Mouse (Mus musculus) stomach, embryonic 14.5 days (tissue): ENCODE data around the gene Rerg. TPM values are rescaled to one million over a fixed set of nuclear protein-coding genes. Genes with fewer than 3 reads are reported as not detected.

Experiments
- ATAC-seq: fragments of 200-750 bp; cut with Nextera tagmentation; 2 replicates; pipeline ENCODE4 v1.8.0; 2017; ENCODE audit warnings: low read depth, moderate TSS enrichment; ENCODE audit not compliant: insufficient number of reproducible peaks, insufficient read depth, low FRiP score
- H3K27ac ChIP-seq: fragments of 300-500 bp; sonication (generic); 2 replicates; pipeline ENCODE4 v1.5.1; 2014; ENCODE audit warnings: mild to moderate bottlenecking, low read length, moderate library complexity, mixed read lengths
- H3K27me3 ChIP-seq: fragments of 300-500 bp; sonication (generic); 2 replicates; pipeline ENCODE4 v1.6.1; 2014; ENCODE audit warnings: low read length, control low read depth, mixed read lengths; ENCODE audit not compliant: control insufficient read depth, insufficient read depth
- H3K36me3 ChIP-seq: fragments of 300-500 bp; sonication (generic); 2 replicates; pipeline ENCODE4 v1.6.1; 2014; ENCODE audit warnings: mild to moderate bottlenecking, control low read depth, low read length, moderate library complexity, mixed read lengths; ENCODE audit not compliant: control insufficient read depth, insufficient read depth
- H3K4me1 ChIP-seq: fragments of 300-500 bp; sonication (generic); 2 replicates; pipeline ENCODE4 v1.6.1; 2014; ENCODE audit warnings: low read length, control low read depth, mixed read lengths; ENCODE audit not compliant: control insufficient read depth, insufficient read depth
- H3K4me2 ChIP-seq: fragments of 300-500 bp; sonication (generic); replicated peaks from 2 replicates; pipeline ENCODE4 v1.6.1; 2014; ENCODE audit warnings: low read depth, low read length, control low read depth
- H3K4me3 ChIP-seq: fragments of 300-500 bp; sonication (generic); 2 replicates; pipeline ENCODE4 v1.5.1; 2014; ENCODE audit warnings: low read depth, low read length, control low read depth
- H3K9ac ChIP-seq: fragments of 300-500 bp; sonication (generic); replicated peaks from 2 replicates; pipeline ENCODE4 v1.6.1; 2014; ENCODE audit warnings: low read depth, mild to moderate bottlenecking, control low read depth, low read length, moderate library complexity, mixed read lengths
- H3K9me3 ChIP-seq: fragments of 300-500 bp; sonication (generic); 2 replicates; pipeline ENCODE4 v1.6.1; 2016; ENCODE audit warnings: low read depth, low read length, control low read depth; ENCODE audit not compliant: control insufficient read depth
- WGBS: fragments of 180-500 bp; shearing (Covaris S2); extraction: QIAGEN DNeasy Blood & Tissue Kit; methylation state at CpG from one replicate; pipeline ENCODE4 v1.1.7; 2014; 5-methylcytosine and 5-hydroxymethylcytosine counted together
- polyA plus RNA-seq: library from polyadenylated mRNA; unstranded; fragments of >200 nt; fragmentation: Nextera tagmentation; extraction: Ambion mirVana; gene quantifications from 2 replicates; pipeline ENCODE4 v1.2.1, GENCODE M21; 2014

Rerg gene
- polyA plus RNA-seq, 1 experiment from 2014 or later, result 36.5 TPM

- H3K9ac ChIP-seq, result no peak overlapping the region
- H3K4me1 ChIP-seq, result peaks cover 8% of the 10 kb centered on the region; the same call in 1 of the 2 replicates
- no peak for ATAC-seq
- peaks cover 3% of the 10 kb centered on the region; the same call in 1 of the 2 replicates for H3K36me3 ChIP-seq
- H3K9me3 ChIP-seq, result no peaks in the 10 kb centered on the region
- 92% methylated on average over 8 of the region's 8 CpGs for WGBS
- no peak overlapping the region for H3K27ac ChIP-seq
- no peak overlapping the region for H3K4me2 ChIP-seq
- H3K27me3 ChIP-seq, result no peaks in the 10 kb centered on the region
- no peak overlapping the region for H3K4me3 ChIP-seq
Measured at GRCm38 (mm10) chr6:137159372-137159926, 10.8 kb downstream of the Rerg start.

- 69% methylated on average over 11 of the region's 11 CpGs for WGBS
Measured at GRCm38 (mm10) chr6:137156437-137157219, 13.7 kb downstream of the Rerg start.

GRCm38 (mm10) chr6:137155196-137156137 lies 14.8 kb downstream of the Rerg start:
- no peak for ATAC-seq
- 56% methylated on average over 26 of the region's 26 CpGs for WGBS
- Histone ChIP-seq H3K36me3 (no peaks in the 10 kb centered on the region), H3K4me2 (no peak overlapping the region), H3K9me3 (no peaks in the 10 kb centered on the region), H3K27ac (no peak overlapping the region), H3K27me3 (no peaks in the 10 kb centered on the region), H3K9ac (no peak overlapping the region), H3K4me1 (0 out of 2 replicates have a peak, but pooled peaks cover 4% of the 10 kb centered on the region), H3K4me3 (no peak overlapping the region)

More at GRCm38 (mm10) chr6:137156437-137157219, 13.7 kb downstream of the Rerg start:
- ATAC-seq, result no peak
- Histone ChIP-seq H3K27me3 (no peaks in the 10 kb centered on the region), H3K9me3 (no peaks in the 10 kb centered on the region), H3K4me3 (no peak overlapping the region), H3K4me2 (no peak overlapping the region), H3K9ac (no peak overlapping the region), H3K27ac (no peak overlapping the region), H3K36me3 (no peaks in the 10 kb centered on the region; the same call in 1 of the 2 replicates), H3K4me1 (peaks cover 6% of the 10 kb centered on the region; the same call in 1 of the 2 replicates)

GRCm38 (mm10) chr6:137153021-137153420 lies 17.3 kb downstream of the Rerg start:
- 0 out of 2 replicates have a peak, but pooled peaks cover 4% of the 10 kb centered on the region for H3K4me1 ChIP-seq
- WGBS, result 83% methylated on average over 14 of the region's 14 CpGs
- no peak overlapping the region for H3K4me3 ChIP-seq
- H3K27ac ChIP-seq, result no peak overlapping the region
- no peak overlapping the region for H3K9ac ChIP-seq
- no peak overlapping the region for H3K4me2 ChIP-seq
- no peaks in the 10 kb centered on the region for H3K27me3 ChIP-seq
- H3K36me3 ChIP-seq, result no peaks in the 10 kb centered on the region
- no peak for ATAC-seq
- H3K9me3 ChIP-seq, result no peaks in the 10 kb centered on the region

GRCm38 (mm10) chr6:137151015-137151414 lies 19.3 kb downstream of the Rerg start:
- Histone ChIP-seq H3K4me3 (no peak overlapping the region), H3K9ac (no peak overlapping the region), H3K27me3 (no peaks in the 10 kb centered on the region), H3K4me1 (peaks cover 5% of the 10 kb centered on the region; the same call in 1 of the 2 replicates), H3K36me3 (no peaks in the 10 kb centered on the region), H3K27ac (no peak overlapping the region), H3K4me2 (no peak overlapping the region), H3K9me3 (no peaks in the 10 kb centered on the region)
- 89% methylated on average over 2 of the region's 2 CpGs for WGBS
- ATAC-seq, result no peak

- Histone ChIP-seq H3K4me1 (peaks cover 6% of the 10 kb centered on the region; the same call in 1 of the 2 replicates), H3K36me3 (no peaks in the 10 kb centered on the region), H3K4me2 (no peak overlapping the region), H3K27me3 (no peaks in the 10 kb centered on the region), H3K9me3 (no peaks in the 10 kb centered on the region), H3K9ac (no peak overlapping the region), H3K27ac (no peak overlapping the region), H3K4me3 (no peak overlapping the region)
- no peak for ATAC-seq
- 65% methylated on average over 4 of the region's 4 CpGs for WGBS
Measured at GRCm38 (mm10) chr6:137149833-137150232, 20.5 kb downstream of the Rerg start.

GRCm38 (mm10) chr6:137146910-137147309 lies 23.4 kb downstream of the Rerg start:
- ATAC-seq, result no peak
- Histone ChIP-seq H3K36me3 (no peaks in the 10 kb centered on the region), H3K4me2 (no peak overlapping the region), H3K9ac (no peak overlapping the region), H3K27me3 (no peaks in the 10 kb centered on the region), H3K9me3 (no peaks in the 10 kb centered on the region), H3K4me3 (no peak overlapping the region), H3K4me1 (peaks cover 18% of the 10 kb centered on the region), H3K27ac (no peak overlapping the region)
- WGBS, result 95% methylated on average over 2 of the region's 2 CpGs

- Histone ChIP-seq H3K4me1 (peaks cover 26% of the 10 kb centered on the region), H3K9ac (no peak overlapping the region), H3K4me2 (no peak overlapping the region), H3K36me3 (no peaks in the 10 kb centered on the region), H3K9me3 (no peaks in the 10 kb centered on the region), H3K27me3 (no peaks in the 10 kb centered on the region), H3K27ac (peak overlapping the region; percentile 23; the same call in 1 of the 2 replicates), H3K4me3 (no peak overlapping the region)
- 85% methylated on average over 11 of the region's 11 CpGs for WGBS
- ATAC-seq, result no peak
Measured at GRCm38 (mm10) chr6:137145611-137146010, 24.7 kb downstream of the Rerg start.
